Mouse (Mus musculus) gonadal fat pad, adult 2 months (tissue): ENCODE measurements around the gene Rbm12. TPM values are rescaled to one million over a fixed set of nuclear protein-coding genes. Genes with fewer than 3 reads are reported as not detected.
"Not testable (repeated sequence)": the region's sequence is repeated elsewhere in the genome, so short reads cannot be mapped to it uniquely, and the experiment has no call there.

ENCODE experiments used
- DNase-seq: peaks from one replicate; pipeline ENCODE4 v3.0.0-alpha.2; 2012; ENCODE audit warnings: low read depth
- polyA plus RNA-seq: library from polyadenylated mRNA; depleted of rRNA; stranded (reverse); fragments of >200 nt; gene quantifications from 2 replicates; pipeline ENCODE4 v1.2.3, GENCODE M21; 2012; rRNA removed

Rbm12 gene
- 10.1 and 12.3 TPM in 2 replicates for polyA plus RNA-seq

GRCm38 (mm10) chr2:156111358-156112079, at the start of gene Rbm12, which contains the start of gene Cpne1:
TSS of gene Rbm12 (minus strand) at chr2:156111978.
TSS of gene Cpne1 (minus strand) at chr2:156111965.
- DNase-seq = no peak

GRCm38 (mm10) chr2:156151538-156151937, 39.8 kb upstream of the Rbm12 start:
- DNase-seq = no peak

DNA sequence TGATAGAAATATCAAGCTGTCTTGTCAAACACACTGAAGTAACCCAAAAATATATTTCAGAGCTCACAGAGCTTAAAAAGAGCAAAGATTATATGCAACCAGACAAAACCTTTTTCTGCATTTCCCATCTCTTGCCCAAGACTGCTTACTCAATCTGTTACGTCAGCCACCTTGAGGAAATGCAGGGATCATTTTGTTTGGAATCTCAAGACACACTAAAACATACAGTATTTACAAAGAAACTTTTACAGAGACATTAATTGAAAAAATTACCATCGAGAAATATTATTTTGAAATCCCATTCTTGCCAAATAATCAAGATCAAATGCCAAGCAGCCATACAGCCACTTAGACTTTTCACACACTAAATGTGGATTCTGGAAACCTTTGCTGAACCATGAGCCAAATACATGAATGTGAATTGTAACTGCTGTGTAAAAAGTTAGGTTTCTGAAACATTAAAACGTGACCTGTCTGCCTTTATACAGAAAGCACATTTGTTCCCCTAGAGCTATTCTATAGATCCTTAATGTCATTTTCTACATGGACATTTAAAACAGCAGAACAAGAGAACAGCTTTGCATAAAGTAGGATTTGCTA, 35.6 kb upstream of the Rbm12 start:
- DNase-seq = no peak

GRCm38 (mm10) chr2:156146272-156146989, 34.7 kb upstream of the Rbm12 start:
- DNase-seq = no peak

- DNase-seq = no peak
Measured at GRCm38 (mm10) chr2:156145486-156146130, 33.8 kb upstream of the Rbm12 start.

GRCm38 (mm10) chr2:156143953-156144724, 32.4 kb upstream of the Rbm12 start, which contains the start of the genes Romo1 and Nfs1:
TSS of gene Romo1 (plus strand) at chr2:156144039.
TSS of gene Nfs1 (minus strand) at chr2:156144186.
- no peak for DNase-seq

- DNase-seq = no peak
Measured at GRCm38 (mm10) chr2:156143367-156143766, 31.6 kb upstream of the Rbm12 start.

DNA sequence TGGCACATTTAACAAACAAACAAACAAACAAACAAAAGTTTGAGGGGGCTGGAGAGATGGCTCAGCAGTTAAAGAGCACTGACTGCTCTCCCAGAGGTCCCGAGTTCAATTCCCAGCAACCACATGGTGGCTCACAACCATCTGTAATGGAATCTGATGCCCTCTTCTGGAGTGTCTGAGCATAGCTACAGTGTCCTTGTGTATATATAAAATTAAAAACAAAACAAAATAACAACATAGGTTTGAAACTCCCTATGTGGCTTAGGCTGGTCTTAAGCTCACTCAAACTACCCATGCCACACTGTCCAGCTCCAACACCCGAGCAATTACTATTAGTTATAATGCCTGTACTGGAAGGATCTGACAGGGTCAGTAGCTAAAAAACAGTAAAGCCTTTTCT, 31.0 kb upstream of the Rbm12 start:
- no peak for DNase-seq

- DNase-seq = no peak
Measured at GRCm38 (mm10) chr2:156135695-156136094, 23.9 kb upstream of the Rbm12 start.

DNA sequence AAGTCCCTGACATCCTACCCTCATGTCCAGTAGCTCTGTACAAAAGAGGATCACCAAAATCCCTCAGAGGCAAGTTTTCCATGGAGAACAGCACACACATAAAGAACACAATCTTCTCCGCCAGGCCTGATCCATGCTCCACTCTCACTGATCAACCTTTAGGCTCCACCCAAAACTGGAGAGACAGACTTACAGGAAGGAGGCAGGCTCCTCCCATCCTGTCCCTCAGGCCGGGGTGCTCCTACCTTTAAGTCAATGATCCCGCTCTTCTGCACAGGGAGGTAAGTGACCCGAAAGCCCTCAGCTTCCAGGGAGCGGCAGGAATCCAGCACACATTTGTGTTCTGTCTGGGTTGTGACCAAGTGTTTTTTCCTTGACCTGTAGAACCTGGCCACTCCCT, 22.4 kb upstream of the Rbm12 start:
- no peak for DNase-seq

- DNase-seq = no peak
Measured at GRCm38 (mm10) chr2:156126992-156127391, 15.2 kb upstream of the Rbm12 start, which contains the start of gene Gm28036. TSS of gene Gm28036 (minus strand) at chr2:156127092.

DNA sequence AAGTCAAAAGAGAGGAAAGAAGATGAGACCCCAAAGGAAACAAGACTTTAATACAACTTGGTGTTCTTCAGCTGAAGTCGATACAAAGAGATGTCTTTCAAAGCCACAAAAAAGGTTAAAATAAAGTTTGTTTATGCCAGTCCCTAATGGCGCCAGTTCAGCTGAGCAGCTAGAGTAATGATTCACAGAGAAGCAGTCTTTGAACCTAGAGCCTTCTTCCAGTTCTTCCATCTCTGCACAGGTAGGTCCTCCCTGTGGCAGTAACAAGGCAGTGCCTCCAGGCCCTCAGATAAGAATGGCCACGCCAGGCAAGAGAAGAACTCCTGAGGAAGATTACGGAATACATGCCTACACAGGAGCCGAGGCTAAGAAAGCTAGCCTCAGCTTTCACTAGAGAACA, 12.0 kb upstream of the Rbm12 start:
- no peak for DNase-seq

- DNase-seq = no peak
Measured at GRCm38 (mm10) chr2:156119566-156119965, 7.8 kb upstream of the Rbm12 start.

DNA sequence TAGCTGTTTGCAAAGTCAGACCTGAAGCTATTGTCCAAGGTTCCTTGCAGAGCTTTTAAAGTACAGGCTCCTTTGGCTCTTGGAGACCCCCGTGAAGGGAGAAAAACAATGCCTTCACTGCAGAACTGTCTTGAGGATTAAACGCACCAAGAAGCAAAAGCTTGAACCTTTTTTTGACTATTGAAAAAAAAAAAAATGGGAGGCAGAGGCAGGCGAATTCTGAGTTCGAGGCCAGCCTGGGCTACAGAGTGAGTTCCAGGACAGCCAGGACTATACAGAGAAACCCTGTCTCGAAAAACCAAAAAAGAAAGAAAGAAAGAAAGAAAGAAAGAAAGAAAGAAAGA, 274 bp upstream of the Rbm12 start:
- not testable (repeated sequence) for DNase-seq

GRCm38 (mm10) chr2:156110627-156111357, 986 bp downstream of the Rbm12 start:
- DNase-seq = no peak

GRCm38 (mm10) chr2:156091926-156092325, 19.9 kb downstream of the Rbm12 start:
- no peak for DNase-seq

DNA sequence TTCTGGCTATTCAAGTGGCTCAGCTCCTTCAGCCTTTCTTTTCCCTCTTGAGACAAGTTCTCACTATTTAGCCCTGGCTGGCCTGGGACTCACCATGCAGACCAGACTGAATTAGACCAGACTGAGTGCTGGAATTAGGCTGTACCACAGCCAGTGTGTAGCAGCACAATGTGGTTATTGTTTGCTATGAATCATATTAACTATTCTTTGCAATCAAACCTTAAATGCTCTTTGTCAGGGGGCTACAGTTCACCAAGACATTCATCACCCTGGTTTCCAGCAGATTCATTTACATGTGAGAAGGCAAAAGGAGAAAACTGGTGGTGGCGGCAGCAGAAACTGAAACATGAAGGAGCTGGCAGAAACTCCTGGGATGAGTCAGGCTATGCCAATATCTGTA, 22.0 kb downstream of the Rbm12 start:
- DNase-seq = no peak

DNA sequence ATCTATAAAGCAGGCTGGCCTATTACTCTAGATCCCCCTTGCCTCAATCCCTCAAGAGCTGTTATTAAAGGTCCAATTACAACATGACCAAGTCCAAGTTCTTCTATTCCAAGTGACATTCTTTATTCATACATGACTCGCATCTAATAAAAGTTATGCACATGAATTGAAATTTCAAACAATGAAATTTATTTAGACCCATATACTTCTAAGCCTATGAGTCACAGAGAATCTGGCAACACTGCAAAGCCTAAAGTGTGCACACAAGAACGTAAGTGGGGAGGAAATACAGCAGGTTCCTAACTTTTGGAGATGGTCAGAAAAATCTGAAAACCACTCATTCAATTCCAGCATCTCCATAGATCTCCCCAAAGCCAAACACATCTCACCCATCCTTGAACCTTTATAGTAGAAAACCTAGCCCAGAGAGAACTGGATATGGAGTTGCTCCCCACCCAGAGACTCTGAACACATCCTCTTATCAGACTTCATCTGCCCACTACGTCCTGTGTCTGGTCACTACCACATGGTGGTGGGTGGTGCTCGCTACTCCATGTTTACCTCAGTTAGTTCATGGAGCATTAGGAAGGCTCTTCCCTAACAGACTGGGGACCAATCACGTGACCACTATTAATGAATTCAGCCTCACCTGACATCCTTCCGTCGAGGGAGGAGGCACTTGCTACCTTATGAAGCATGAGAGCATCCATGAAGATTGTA, 24.2 kb downstream of the Rbm12 start:
- DNase-seq = no peak

- DNase-seq = no peak
Measured at GRCm38 (mm10) chr2:156084541-156084940, 27.2 kb downstream of the Rbm12 start.

- DNase-seq = no peak
Measured at GRCm38 (mm10) chr2:156080391-156080790, 31.4 kb downstream of the Rbm12 start.
